Mouse (Mus musculus): ENCODE data around the gene Plg.

The Plg gene

GRCm38 (mm10) chr17:12387781-12388180 lies 9.4 kb downstream of the Plg start:
- no peak for DNase-seq (ENCODE audit: low spot score)

DNA sequence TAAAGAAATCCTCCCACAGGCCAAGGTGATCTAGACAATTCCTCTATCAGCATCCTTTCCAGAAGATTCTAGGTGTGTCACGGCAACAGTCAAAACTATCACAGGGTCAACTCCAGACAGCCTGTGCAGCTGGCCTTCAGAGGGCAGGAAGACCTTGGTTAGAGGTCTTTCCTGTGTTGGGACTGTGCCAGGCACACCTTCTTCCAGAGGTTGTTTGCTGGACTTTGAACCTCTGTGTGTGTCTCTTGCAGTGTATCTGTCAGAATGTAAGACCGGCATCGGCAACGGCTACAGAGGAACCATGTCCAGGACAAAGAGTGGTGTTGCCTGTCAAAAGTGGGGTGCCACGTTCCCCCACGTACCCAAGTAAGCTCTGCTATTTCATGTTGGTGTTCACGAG lies 9.8 kb downstream of the Plg start:
- DNase-seq (ENCODE audit: low spot score) = no peak

GRCm38 (mm10) chr17:12396163-12396677 lies 17.8 kb downstream of the Plg start:
- no peak for DNase-seq (ENCODE audit: low spot score)

DNA sequence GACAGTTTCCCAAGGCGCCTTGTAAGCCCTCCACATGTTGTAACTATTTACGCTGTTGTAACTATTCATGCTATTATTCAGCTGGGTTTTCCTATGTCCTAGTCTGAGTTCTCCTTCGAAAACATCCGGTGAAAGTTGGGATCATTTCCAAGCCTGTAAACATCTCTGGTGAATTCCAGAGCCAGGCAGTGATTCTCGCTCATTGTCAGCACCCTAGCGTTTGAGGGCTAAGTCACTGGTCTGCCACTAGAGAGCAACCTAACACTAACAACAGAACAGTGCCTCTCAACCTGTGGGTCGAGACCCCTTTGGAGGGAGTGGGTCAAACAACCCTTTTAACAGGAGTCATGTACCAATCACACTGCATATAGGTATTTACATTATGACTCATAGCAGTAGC lies 25.0 kb downstream of the Plg start:
- DNase-seq (ENCODE audit: low spot score) = no peak

DNA sequence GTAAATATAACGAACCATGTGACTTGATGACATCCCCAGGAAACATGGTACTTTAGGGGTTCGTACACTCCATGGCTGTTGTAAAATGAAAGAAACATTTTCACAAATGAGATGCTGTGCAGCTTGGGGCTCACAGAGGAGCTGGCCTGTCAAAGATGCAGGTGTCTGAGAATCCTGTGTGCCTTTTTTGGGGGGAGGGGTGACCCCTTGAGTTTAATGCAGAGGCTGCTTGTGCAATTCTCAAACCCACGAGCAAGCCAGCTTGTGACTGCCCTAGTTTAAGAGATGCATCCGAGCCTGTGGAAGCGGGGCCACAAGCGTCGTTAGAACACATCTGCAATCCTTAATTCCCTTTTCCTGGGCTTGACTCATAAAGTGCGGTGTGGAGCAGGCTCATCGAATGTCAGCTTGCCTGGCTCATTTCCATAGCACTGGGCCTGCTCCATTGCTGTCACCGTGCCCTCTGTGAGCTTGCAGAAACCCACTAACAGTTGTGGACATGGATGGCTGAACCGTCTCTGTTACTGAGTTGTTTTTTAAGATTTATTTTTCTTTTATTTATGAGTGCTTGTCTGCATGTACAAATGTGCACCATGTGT lies 31.0 kb downstream of the Plg start:
- no peak for DNase-seq (ENCODE audit: low spot score)

DNA sequence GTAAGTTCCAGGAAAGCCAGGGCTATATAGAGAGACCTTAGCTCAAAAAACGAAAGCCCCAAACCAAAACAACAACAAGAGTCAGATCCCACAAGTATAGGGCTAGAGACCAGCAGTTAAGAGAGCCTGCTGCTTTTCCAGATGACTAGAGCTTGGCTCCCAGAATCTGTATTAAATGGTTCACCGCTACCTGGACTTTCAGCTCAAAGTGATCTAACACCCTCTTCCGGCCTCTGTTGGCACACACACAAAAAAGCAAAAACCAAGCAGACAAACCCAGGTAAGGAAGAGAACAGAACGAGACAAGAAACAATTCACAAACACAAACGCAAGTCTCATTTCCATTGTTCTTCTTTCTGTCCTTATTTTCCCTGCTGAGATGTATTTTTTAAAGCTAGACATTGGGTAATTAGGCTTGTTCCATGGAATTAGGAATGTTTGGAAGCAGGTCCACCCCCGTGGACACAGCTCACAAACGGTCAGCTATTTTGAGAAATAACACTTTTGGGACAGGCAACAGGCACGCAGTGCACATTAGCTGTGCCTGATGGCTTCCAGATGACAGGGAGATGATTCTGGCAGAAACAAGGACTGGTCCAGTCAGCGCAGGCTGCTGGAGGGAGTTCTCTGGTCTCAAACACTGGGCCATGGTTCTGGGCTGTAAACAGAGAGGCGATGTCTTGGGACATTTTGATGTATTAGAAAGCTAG lies 33.9 kb downstream of the Plg start:
- DNase-seq (ENCODE audit: low spot score) = no peak

GRCm38 (mm10) chr17:12412891-12413237 lies 34.5 kb downstream of the Plg start:
- no peak for DNase-seq (ENCODE audit: low spot score)

DNA sequence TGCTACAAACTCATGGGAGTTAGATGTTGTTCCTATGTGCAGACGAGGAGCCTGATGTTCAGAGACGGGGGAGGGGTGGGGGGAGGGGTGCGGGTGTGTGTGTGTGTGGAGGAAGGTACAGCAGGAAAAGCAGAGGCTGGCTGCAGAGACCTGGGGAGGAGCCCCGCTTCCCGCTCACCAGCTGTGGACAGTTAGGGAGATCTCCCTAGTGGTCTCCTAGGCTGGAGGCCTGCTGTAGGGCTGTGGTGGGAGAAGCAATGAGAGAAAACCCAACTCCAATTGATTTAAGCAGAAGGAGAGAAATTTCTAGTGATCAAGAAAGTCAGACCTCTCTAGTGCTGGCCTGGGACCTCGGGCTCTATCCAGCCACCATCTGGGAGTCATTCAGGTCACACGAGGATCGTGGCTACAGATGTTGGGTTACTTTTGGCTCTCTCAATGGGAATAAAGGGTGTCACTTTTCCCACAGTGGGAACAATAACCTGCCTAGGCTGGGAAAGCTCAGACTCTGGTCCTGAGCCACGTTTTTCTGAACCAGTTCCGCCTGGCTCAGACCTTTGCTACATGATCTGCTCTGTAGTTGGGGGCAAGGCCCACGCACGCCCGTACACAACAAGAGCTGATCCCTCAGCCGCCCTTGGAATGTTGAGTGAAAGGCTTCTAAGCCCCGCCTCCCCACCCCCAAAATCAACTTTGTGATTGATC lies 36.8 kb downstream of the Plg start:
- no peak for DNase-seq (ENCODE audit: low spot score)

GRCm38 (mm10) chr17:12415741-12416140 lies 37.3 kb downstream of the Plg start:
- DNase-seq (ENCODE audit: low spot score) = no peak

DNA sequence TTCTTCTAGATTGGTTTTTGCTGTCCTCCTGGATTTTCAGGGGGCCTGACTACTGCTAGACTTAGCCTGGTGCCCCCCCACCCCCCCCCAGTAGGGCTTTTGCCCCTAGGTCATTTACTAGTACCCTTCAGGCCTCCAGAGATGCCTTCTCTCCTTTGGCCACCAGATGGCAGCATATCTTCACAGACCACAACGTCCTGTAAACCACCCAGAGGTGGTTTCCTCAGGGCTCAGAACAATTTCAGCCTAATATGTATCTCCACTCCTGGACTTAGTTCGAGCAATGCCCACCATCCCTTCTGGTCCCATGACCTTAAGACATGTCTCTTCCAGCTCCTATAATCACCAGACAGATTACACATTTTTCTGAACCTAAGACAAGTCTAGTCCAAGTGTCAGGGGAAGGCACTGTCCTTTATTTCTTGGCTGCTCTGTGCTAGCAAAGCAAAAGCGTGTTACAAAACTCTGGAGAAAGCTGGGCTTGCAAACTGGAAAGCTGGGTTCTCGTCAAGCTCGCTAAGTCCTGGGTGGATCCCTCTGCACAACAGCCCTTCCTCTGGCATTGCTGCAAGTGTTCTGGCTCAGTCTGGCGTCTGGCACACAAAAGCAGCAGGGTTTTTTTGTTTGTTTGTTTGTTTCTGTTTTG lies 38.0 kb downstream of the Plg start:
- peak; percentile 58 for DNase-seq (ENCODE audit: low spot score)

- DNase-seq (ENCODE audit: low spot score) = no peak
These were observed 41.2 kb downstream of the Plg start for GRCm38 (mm10) chr17:12419491-12420079.

DNA sequence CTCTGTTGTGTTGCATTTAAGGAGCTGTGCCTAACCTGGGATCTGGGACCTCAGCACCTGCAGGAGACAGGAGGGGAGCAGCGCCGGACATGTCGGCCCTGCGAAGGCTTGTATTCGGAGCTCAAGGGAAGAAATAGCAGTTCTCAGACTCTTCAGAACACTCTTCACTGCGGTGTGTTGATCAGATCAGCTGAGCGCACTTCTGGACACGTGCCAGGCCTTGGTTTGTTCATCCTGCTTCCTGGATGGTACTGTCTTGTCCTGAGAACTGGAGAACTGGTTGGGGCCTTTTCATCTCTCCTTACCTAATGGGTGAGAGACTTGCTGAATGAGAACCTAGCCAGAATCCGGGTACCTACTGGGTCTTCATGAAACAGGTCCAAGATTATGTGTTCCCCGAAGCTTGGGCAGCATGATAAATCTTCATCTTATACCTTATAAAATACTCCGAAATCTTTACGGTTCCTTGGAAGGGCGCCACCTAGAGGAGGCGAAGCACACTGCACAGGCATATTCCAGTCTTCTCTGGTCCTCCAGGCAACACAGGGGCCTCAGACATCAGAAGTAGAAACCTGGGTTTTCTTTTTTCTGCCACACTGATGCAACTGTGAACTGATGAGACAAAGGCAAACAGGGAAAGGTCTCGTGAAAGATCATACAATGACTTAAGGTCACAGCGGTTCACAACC lies 42.6 kb downstream of the Plg start:
- no peak for DNase-seq (ENCODE audit: low spot score)

GRCm38 (mm10) chr17:12422143-12422542 lies 43.7 kb downstream of the Plg start:
- DNase-seq (ENCODE audit: low spot score) = no peak

DNA sequence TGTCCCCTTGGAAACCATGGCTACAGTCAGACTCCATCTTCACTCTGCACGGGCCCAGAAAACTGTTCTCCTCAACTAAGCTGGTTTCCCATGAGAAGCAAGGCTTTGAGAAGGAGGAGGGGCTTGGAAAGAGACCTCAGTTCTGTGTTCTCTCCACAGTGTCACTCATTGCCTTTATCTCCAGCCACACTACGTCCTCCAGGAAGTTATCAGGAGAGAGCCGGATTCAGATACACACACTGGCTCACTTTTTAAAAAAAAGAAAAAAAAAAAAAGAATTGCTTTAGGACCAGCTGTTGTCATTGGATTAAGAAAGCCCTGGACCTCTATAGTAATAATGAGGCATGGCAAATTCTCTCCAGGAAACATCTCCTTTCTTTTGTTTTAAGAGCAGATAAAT lies 48.7 kb downstream of the Plg start:
- DNase-seq (ENCODE audit: low spot score) = no peak

GRCm38 (mm10) chr17:12428369-12428768 lies 50.0 kb downstream of the Plg start:
- no peak for DNase-seq (ENCODE audit: low spot score)

GRCm38 (mm10) chr17:12431707-12432106 lies 53.3 kb downstream of the Plg start:
- no peak for DNase-seq (ENCODE audit: low spot score)

DNA sequence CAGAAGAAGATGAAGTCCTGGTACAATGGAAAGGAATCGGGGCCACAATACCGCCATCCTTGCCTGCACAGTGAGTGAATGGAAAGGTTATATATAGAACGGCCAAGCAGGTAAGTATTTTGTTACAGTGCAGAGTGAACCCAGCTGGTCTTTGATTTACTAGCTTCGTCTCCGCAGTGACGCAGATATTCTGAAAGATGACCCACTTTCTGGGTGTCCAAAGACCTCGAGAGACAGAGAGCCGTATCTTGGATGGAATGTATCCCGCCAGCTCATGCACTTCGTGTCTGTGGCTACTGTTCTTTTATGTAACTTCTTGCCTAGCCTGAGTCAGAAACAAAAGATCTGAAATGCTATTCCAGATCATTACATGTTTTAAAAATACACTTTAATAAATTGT lies 59.4 kb downstream of the Plg start:
- DNase-seq (ENCODE audit: low spot score) = no peak

GRCm38 (mm10) chr17:12444561-12444960 lies 66.2 kb downstream of the Plg start:
- DNase-seq (ENCODE audit: low spot score) = no peak

GRCm38 (mm10) chr17:12451234-12451633 lies 72.8 kb downstream of the Plg start:
- no peak for DNase-seq (ENCODE audit: low spot score)

- DNase-seq (ENCODE audit: low spot score) = no peak
These were observed 74.6 kb downstream of the Plg start for GRCm38 (mm10) chr17:12452862-12453531.

DNA sequence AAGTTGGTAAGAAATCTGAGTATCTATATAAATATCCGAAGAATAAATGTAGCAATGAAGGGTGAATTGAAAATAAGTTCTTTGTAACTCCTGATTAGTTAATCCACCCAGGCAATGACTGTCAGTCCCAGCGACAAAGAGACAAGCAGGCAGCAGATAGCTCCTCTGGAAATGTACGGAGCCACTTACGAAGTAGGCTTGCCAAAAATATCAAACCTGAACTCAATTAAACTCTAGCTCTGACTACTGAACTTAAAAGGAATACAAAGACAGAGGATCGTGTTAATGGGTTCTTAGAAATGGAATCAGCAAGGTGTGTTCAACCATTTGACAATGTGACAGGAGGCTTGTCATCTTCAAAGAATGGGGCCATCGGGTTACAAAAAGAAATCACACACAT lies 75.3 kb downstream of the Plg start:
- no peak for DNase-seq (ENCODE audit: low spot score)

All from T-cell, adult 2 months (primary cell).